Mouse (Mus musculus) heart, adult 2 months (tissue): ENCODE measurements at regions not wholly inside any gene's neighbourhood (a gene's known extent, or its start where the extent isn't known, plus 50 kb on each side); places are given as distances from the start of the nearest gene placed in this dataset.

Source experiments
- CTCF ChIP-seq: fragments of 200-600 bp; IDR thresholded peaks from 2 replicates; pipeline ENCODE4 v1.8.1; 2022; ENCODE audit warnings: antibody characterized with exemption, mild to moderate bottlenecking, moderate library complexity
- EP300 ChIP-seq: fragments of 200-500 bp; IDR thresholded peaks from 2 replicates; pipeline ENCODE4 v1.6.1; 2011; ENCODE audit warnings: low read depth, low read length, control low read depth; ENCODE audit not compliant: insufficient read depth
- POLR2A ChIP-seq: fragments of 200-500 bp; IDR thresholded peaks from 2 replicates; pipeline ENCODE4 v1.6.1; 2011; ENCODE audit warnings: mild to moderate bottlenecking, low read depth, low read length, control low read depth; ENCODE audit not compliant: insufficient read depth

- TF ChIP-seq EP300, result 0 out of 2 replicates have a peak, but pooled peaks have one; percentile 36
- TF ChIP-seq CTCF, result no peak
- TF ChIP-seq POLR2A, result no peak
Measured at GRCm38 (mm10) chr6:84318774-84319173, 274.9 kb downstream of the Cyp26b1 start.
